Mouse (Mus musculus): ENCODE results near the gene Aip. TPM values are rescaled to one million over a fixed set of nuclear protein-coding genes. Genes with fewer than 3 reads are reported as not detected.

Gene Aip
- 109 and 113 TPM in 2 replicates for polyA plus RNA-seq (2015; fragmentation: Nextera tagmentation; extraction: Ambion mirVana)

DNA sequence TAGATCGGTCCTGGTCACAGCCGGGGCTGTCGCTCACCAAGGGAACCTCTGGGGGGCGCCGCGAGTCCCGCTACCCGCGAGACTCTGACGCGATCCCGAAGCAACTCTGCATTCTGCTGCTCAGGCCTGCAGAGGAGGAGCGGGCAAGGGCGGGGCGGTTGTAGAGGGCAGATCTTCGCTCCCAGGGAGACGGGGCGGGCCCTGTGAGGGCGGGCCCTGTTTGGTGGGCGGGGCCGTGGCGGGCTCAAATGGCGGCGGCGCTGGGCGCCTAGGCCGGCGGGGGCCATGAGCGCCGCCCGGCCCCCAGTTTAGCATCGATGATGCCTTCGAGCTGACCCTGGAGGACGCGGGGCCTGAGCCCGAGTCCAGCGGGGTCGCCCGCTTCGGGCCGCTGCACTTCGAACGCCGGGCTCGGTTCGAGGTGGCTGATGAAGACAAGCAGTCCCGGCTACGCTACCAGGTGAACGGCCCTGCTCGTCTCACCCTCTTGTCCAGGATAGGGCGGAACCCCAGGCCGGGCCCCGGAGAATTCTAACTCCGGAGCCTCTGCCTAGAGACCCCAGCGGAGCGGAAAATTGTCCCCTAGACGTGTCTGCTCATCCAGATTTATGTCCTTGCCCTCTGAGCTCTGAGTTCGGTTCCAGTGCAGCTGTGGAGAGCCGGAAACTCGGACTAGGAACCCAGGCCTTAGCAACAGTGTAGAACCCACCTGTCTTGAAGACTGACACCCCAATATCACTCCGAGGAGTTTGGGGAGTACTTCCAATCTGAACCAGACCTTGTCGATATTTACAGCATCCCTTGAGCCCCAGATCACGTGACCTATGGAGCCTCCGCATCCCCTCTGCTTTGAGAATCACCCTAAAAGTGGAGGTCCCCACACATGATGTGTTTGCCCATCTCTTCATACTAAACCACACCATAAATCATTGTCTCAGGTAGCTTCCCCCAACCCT is at the start of gene Aip:
Aip (minus strand) TSS at position 118 of the 956 bp plus-strand sequence.
- whole genome bisulfite sequencing, result under 1% methylated on average over 49 of the region's 64 CpGs
- Histone ChIP-seq H3K4me2 (ENCODE audit: low read length) (peak within 1 kb of the TSS; percentile 67), H3K27me3 (replicated peaks; ENCODE audit: control insufficient read depth, insufficient read depth, low read length) (no peaks in the 10 kb centered on the region), H3K36me3 (ENCODE audit: control insufficient read depth, insufficient read depth, low read length) (peaks cover 17% of the 10 kb centered on the region), H3K4me3 (ENCODE audit: low read length) (peak within 1 kb of the TSS; percentile 85), H3K4me1 (ENCODE audit: control insufficient read depth, insufficient read depth, low read depth, low read length) (peaks cover 9% of the 10 kb centered on the region), H3K9ac (ENCODE audit: low read depth, low read length) (peak within 1 kb of the TSS; percentile 93), H3K27ac (ENCODE audit: low read depth, low read length) (peak within 1 kb of the TSS; percentile 77), H3K9me3 (ENCODE audit: control insufficient read depth, low read length) (no peaks in the 10 kb centered on the region)
- ATAC-seq, result peak; percentile 93

DNA sequence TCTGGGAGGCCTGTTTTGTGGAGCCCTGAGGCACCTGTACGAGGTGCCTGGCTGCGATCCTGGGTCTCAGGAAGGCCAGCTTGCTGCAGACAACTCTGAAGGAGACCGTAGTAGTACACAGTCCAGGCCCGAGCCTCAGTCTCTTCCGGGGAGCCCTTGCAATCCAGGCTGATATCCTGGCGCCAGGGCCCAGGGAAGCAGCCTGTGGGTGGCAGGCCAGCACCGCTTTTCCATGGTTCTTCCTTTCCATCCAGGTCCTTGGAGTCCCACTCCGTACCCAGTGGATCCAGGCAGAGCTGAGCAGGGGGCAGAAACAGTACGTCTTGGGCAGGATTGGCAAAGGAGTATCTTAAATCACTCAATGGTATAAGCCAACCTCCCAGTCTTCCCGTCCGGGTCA is 47.3 kb upstream of the Aip start:
- no peak overlapping the region for H3K27ac ChIP-seq (ENCODE audit: low read depth, low read length)
- H3K9me3 ChIP-seq (ENCODE audit: control insufficient read depth, low read length), result no peaks in the 10 kb centered on the region
- no peaks in the 10 kb centered on the region for H3K27me3 ChIP-seq (replicated peaks; ENCODE audit: control insufficient read depth, insufficient read depth, low read length)
- no peak overlapping the region for H3K4me3 ChIP-seq (ENCODE audit: low read length)
- no peak overlapping the region for H3K4me2 ChIP-seq (ENCODE audit: low read length)
- no peak overlapping the region; the same call in 1 of the 2 replicates for H3K9ac ChIP-seq (ENCODE audit: low read depth, low read length)
- WGBS, result 61% methylated on average over 11 of the region's 11 CpGs
- no peak for ATAC-seq
- H3K36me3 ChIP-seq (ENCODE audit: control insufficient read depth, insufficient read depth, low read length), result no peaks in the 10 kb centered on the region
- H3K4me1 ChIP-seq (ENCODE audit: control insufficient read depth, insufficient read depth, low read depth, low read length), result peaks cover 11% of the 10 kb centered on the region

DNA sequence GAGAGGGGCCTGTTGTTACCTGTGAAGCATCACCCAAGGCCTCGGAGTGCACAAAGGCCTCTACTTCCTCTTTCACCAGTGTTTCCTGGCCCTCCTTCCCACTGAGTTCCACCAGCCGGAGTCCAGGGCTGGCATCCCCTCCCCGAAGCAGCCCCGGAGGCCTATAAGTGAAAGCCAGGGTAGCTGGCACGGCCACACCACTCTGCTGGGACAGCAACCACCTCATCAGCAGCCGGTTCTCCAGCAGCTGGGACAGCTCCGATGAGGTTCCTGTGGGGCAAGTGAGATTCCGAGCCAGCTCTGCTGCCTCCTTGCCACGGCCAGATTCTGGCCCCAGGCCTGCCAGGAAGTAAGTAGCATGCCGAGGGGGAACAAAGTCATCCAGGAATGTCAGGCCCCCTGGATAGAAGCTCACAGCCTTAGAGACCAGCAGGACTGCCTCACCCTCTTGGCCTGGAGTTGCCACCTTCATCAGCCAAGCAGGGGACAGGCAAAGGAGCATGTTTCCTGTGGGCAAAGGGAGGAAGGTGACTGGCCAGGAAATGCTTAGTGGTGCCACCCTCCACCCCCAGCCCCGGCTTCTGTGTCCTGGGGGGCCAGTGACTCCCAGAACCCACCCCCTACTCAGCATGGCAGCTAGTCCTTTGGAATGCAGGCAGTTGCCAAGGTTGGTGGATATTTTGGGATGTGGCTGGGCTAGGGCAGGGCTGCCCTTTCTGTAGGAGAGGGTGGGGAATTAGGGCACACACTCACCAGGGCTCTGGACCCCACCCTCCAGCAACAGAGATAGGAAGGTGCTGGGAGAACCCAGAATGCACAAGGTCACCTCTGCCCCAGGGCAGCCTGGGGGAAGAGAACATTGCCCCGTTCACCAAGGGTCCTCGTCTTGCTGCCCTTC is 46.0 kb upstream of the Aip start:
- H3K4me1 ChIP-seq (ENCODE audit: control insufficient read depth, insufficient read depth, low read depth, low read length), result peaks cover 11% of the 10 kb centered on the region
- H3K27me3 ChIP-seq (replicated peaks; ENCODE audit: control insufficient read depth, insufficient read depth, low read length), result no peaks in the 10 kb centered on the region
- no peak for ATAC-seq
- H3K27ac ChIP-seq (ENCODE audit: low read depth, low read length), result no peak overlapping the region
- peak overlapping the region; percentile 38 for H3K9ac ChIP-seq (ENCODE audit: low read depth, low read length)
- no peak overlapping the region; the same call in 1 of the 2 replicates for H3K4me2 ChIP-seq (ENCODE audit: low read length)
- no peaks in the 10 kb centered on the region for H3K36me3 ChIP-seq (ENCODE audit: control insufficient read depth, insufficient read depth, low read length)
- no peaks in the 10 kb centered on the region for H3K9me3 ChIP-seq (ENCODE audit: control insufficient read depth, low read length)
- H3K4me3 ChIP-seq (ENCODE audit: low read length), result no peak overlapping the region
- WGBS, result 64% methylated on average over 13 of the region's 13 CpGs

DNA sequence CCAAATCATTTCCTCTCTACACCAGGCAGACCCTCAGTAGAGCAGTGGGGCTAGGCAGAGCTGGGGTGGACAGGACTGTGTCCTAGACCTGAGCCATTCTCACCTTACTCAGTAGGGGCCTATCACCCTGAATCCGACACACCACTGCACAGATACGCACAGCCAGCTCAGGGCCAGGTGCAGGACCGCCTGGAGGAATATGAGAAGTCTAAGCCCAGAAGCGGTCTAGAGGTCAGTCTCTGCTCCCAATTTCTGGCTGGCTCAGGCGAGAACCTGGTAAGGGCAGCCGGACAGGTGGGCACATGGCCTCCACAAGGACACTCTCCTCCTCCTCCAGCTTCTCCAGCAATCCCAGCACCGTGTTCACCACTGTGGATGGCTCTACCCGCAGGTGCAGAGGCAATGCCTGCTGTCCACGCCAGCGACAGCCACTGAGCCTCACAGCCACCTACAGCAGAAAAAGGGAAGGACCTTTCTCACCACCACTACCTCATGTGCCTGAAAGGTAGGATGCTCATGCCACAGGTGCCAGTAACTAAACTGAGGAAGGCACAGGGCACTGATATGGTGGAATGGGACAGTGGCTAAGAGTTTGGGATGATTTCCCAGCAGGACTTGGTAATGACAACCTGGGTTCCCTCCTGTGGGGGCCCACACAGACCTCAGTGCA is 45.2 kb upstream of the Aip start:
- Histone ChIP-seq H3K36me3 (ENCODE audit: control insufficient read depth, insufficient read depth, low read length) (no peaks in the 10 kb centered on the region), H3K27ac (ENCODE audit: low read depth, low read length) (no peak overlapping the region), H3K4me1 (ENCODE audit: control insufficient read depth, insufficient read depth, low read depth, low read length) (peaks cover 11% of the 10 kb centered on the region), H3K4me2 (ENCODE audit: low read length) (no peak overlapping the region), H3K27me3 (replicated peaks; ENCODE audit: control insufficient read depth, insufficient read depth, low read length) (no peaks in the 10 kb centered on the region), H3K9ac (ENCODE audit: low read depth, low read length) (no peak overlapping the region), H3K4me3 (ENCODE audit: low read length) (no peak overlapping the region), H3K9me3 (ENCODE audit: control insufficient read depth, low read length) (no peaks in the 10 kb centered on the region)
- 90% methylated on average over 10 of the region's 10 CpGs for WGBS
- no peak for ATAC-seq

DNA sequence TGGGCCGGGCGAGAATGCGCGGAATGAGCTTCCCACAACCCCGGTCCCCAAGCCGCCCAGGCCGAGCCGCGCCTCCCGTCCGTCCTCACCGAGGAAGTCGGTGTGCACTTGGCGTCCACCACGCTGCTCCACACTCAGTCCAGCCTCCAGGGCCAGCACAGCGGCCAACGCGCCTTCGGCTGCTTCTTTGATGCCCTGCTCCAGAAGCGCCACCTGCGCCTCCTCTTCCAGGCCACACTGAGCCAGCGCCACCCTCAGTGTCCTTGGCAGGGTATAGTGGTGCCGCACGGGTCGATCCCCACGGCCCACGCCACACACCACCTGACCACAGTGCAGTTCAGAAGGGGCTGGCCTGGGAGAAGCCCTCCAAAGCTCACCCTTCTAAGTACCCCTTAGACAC is 44.2 kb upstream of the Aip start:
- peaks cover 5% of the 10 kb centered on the region for H3K4me1 ChIP-seq (ENCODE audit: control insufficient read depth, insufficient read depth, low read depth, low read length)
- H3K4me2 ChIP-seq (ENCODE audit: low read length), result peak overlapping the region; percentile 94
- no peaks in the 10 kb centered on the region for H3K9me3 ChIP-seq (ENCODE audit: control insufficient read depth, low read length)
- peak overlapping the region; percentile 94 for H3K27ac ChIP-seq (ENCODE audit: low read depth, low read length)
- 4% methylated on average over 25 of the region's 27 CpGs for WGBS
- peak overlapping the region; percentile 89 for H3K9ac ChIP-seq (ENCODE audit: low read depth, low read length)
- H3K36me3 ChIP-seq (ENCODE audit: control insufficient read depth, insufficient read depth, low read length), result no peaks in the 10 kb centered on the region
- no peaks in the 10 kb centered on the region for H3K27me3 ChIP-seq (replicated peaks; ENCODE audit: control insufficient read depth, insufficient read depth, low read length)
- peak; percentile 55 for ATAC-seq
- peak overlapping the region; percentile 53 for H3K4me3 ChIP-seq (ENCODE audit: low read length)

DNA sequence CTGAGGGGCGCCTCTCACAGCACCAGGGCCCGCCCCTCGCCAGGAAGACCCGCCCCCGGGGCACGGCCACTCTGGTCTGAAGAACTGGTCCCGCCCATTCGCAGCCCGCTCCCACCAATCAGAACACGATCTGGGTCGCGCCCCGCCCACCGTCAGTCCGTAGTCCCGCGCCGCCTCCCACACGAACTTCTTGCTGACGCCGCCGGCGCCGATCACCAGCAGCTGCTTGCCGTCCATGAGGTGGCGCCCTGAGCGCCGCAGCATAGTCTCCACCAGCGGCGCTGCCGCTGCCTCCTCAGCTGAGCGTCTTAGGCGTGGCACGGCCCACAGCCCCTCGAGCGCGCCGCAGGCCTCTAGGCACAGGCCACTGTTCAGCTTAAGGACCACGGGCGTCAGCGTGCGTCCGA is 43.7 kb upstream of the Aip start:
- peak overlapping the region; percentile 89 for H3K9ac ChIP-seq (ENCODE audit: low read depth, low read length)
- no peaks in the 10 kb centered on the region for H3K9me3 ChIP-seq (ENCODE audit: control insufficient read depth, low read length)
- peaks cover 5% of the 10 kb centered on the region for H3K4me1 ChIP-seq (ENCODE audit: control insufficient read depth, insufficient read depth, low read depth, low read length)
- peak overlapping the region; percentile 94 for H3K27ac ChIP-seq (ENCODE audit: low read depth, low read length)
- ATAC-seq, result peak; percentile 95
- no peaks in the 10 kb centered on the region for H3K27me3 ChIP-seq (replicated peaks; ENCODE audit: control insufficient read depth, insufficient read depth, low read length)
- H3K36me3 ChIP-seq (ENCODE audit: control insufficient read depth, insufficient read depth, low read length), result no peaks in the 10 kb centered on the region
- peak overlapping the region; percentile 94 for H3K4me2 ChIP-seq (ENCODE audit: low read length)
- under 1% methylated on average over 43 of the region's 43 CpGs for WGBS
- H3K4me3 ChIP-seq (ENCODE audit: low read length), result peak overlapping the region; percentile 53

DNA sequence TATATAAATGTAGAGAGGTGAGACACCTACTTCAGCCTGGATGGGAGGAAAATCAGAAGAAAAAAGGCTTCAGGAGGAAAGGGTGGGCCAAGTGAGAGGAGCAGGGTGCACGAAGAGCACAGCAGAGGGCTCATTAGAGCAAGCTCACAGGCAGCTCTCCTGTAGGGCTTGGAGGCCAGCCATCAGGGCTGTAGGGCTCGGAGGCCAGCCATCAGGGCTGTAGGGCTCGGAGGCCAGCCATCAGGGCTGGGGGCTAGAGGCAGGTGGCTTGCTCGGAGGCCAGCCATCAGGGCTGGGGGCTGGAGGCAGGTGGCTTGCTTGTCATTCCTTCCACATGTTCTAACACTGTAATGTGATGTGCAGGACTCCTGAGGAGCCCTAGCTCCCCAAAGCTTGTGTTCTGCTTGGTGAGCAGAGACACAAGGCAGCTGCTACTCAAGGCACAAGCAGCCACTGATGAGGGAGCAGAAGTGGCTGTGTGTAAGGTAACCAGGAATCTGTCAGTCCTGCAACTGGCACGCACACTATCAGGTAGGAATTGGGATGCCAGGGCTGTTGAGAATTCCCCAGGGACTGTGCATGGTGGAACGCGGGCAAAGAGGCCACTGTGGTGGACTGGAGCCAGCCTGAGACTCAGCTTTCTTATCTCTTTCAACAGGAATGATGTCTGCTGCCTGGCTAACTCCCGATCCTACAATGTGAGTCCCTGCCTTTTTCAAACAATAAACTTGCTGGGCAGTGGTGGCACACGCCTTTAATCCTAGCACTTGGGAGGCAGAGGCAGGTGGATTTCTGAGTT is 41.2 kb upstream of the Aip start:
- H3K4me3 ChIP-seq (ENCODE audit: low read length), result no peak overlapping the region
- H3K4me1 ChIP-seq (ENCODE audit: control insufficient read depth, insufficient read depth, low read depth, low read length), result peaks cover 17% of the 10 kb centered on the region
- H3K4me2 ChIP-seq (ENCODE audit: low read length), result no peak overlapping the region
- H3K9me3 ChIP-seq (ENCODE audit: control insufficient read depth, low read length), result no peaks in the 10 kb centered on the region
- H3K36me3 ChIP-seq (ENCODE audit: control insufficient read depth, insufficient read depth, low read length), result no peaks in the 10 kb centered on the region
- no peak for ATAC-seq
- no peak overlapping the region; the same call in 1 of the 2 replicates for H3K27ac ChIP-seq (ENCODE audit: low read depth, low read length)
- WGBS, result 77% methylated on average over 9 of the region's 9 CpGs
- H3K9ac ChIP-seq (ENCODE audit: low read depth, low read length), result peak overlapping the region; percentile 13; the same call in 1 of the 2 replicates
- no peaks in the 10 kb centered on the region for H3K27me3 ChIP-seq (replicated peaks; ENCODE audit: control insufficient read depth, insufficient read depth, low read length)

DNA sequence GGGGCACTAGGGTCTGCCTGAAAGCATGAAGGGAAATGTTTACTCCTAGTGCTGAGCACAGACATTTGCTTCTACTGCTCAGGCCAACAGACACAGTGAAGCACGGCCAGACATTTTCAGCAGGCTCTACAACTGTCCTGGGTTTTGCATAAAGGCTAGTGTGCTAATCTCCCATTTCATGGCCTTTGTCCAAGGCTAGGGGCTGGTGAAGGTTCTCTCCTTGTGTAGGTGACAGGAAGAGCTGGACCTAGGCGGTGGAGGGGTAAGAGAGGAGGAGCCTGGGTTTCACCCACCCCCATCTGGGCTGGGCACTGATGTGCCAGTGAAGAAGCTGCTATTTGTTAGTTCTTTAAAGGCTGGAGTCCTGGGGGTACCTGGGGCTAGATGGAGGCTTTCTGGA is 39.1 kb upstream of the Aip start:
- Histone ChIP-seq H3K27me3 (replicated peaks; ENCODE audit: control insufficient read depth, insufficient read depth, low read length) (no peaks in the 10 kb centered on the region), H3K4me3 (ENCODE audit: low read length) (no peak overlapping the region), H3K4me2 (ENCODE audit: low read length) (no peak overlapping the region), H3K4me1 (ENCODE audit: control insufficient read depth, insufficient read depth, low read depth, low read length) (peaks cover 12% of the 10 kb centered on the region), H3K36me3 (ENCODE audit: control insufficient read depth, insufficient read depth, low read length) (peaks cover 12% of the 10 kb centered on the region; the same call in 1 of the 2 replicates), H3K9me3 (ENCODE audit: control insufficient read depth, low read length) (no peaks in the 10 kb centered on the region), H3K9ac (ENCODE audit: low read depth, low read length) (no peak overlapping the region), H3K27ac (ENCODE audit: low read depth, low read length) (no peak overlapping the region)
- WGBS, result 81% methylated on average over 2 of the region's 2 CpGs
- ATAC-seq, result no peak

Measured in hindbrain, embryonic 16.5 days (tissue).